Mouse (Mus musculus) hindbrain, postnatal 0 days (tissue): Measurements from ENCODE around the gene Rdh16f2. TPM values are rescaled to one million over a fixed set of nuclear protein-coding genes. Genes with fewer than 3 reads are reported as not detected.

Experiments used
- ATAC-seq: fragments of 200-750 bp; cut with Nextera tagmentation; 2 replicates; pipeline ENCODE4 v1.8.0; 2017; ENCODE audit warnings: mild to moderate bottlenecking, moderate TSS enrichment, moderate library complexity
- DNase-seq: peaks from one replicate; pipeline ENCODE4 v3.0.0-alpha.2; 2015; ENCODE audit warnings: low spot score
- H3K27ac ChIP-seq: fragments of 300-500 bp; sonication (generic); 2 replicates; pipeline ENCODE4 v1.5.1; 2014; ENCODE audit warnings: mild to moderate bottlenecking
- H3K27me3 ChIP-seq: fragments of 300-500 bp; sonication (generic); 2 replicates; pipeline ENCODE4 v1.6.1; 2014; ENCODE audit warnings: low read length, mixed read lengths; ENCODE audit not compliant: insufficient read depth
- H3K36me3 ChIP-seq: fragments of 300-500 bp; sonication (generic); 2 replicates; pipeline ENCODE4 v1.6.1; 2014; ENCODE audit warnings: low read length, mixed read lengths; ENCODE audit not compliant: insufficient read depth
- H3K4me1 ChIP-seq: fragments of 300-500 bp; sonication (generic); 2 replicates; pipeline ENCODE4 v1.6.1; 2014; ENCODE audit warnings: antibody characterized with exemption, low read length, mixed read lengths; ENCODE audit not compliant: insufficient read depth
- H3K4me2 ChIP-seq: fragments of 300-500 bp; sonication (generic); 2 replicates; pipeline ENCODE4 v1.6.1; 2014; ENCODE audit warnings: low read depth, mild to moderate bottlenecking, low read length, moderate library complexity, mixed read lengths
- H3K4me3 ChIP-seq: fragments of 300-500 bp; sonication (generic); 2 replicates; pipeline ENCODE4 v1.5.1; 2014; ENCODE audit warnings: low read length
- H3K9ac ChIP-seq: fragments of 300-500 bp; sonication (generic); replicated peaks from 2 replicates; pipeline ENCODE4 v1.6.1; 2014; ENCODE audit warnings: mild to moderate bottlenecking, low read length, moderate library complexity, mixed read lengths
- H3K9me3 ChIP-seq: fragments of 300-500 bp; sonication (generic); 2 replicates; pipeline ENCODE4 v1.6.1; 2016; ENCODE audit warnings: low read length, mixed read lengths
- CTCF ChIP-seq: IDR thresholded peaks from 2 replicates; pipeline ENCODE4 v1.5.1; 2016; ENCODE audit warnings: antibody characterized with exemption, control low read depth, low read depth
- WGBS: fragments of 180-500 bp; shearing (Covaris S2); extraction: QIAGEN DNeasy Blood & Tissue Kit; methylation state at CpG from one replicate; pipeline ENCODE4 v1.1.7; 2014; 5-methylcytosine and 5-hydroxymethylcytosine counted together
- polyA plus RNA-seq: library from polyadenylated mRNA; unstranded; fragments of >200 nt; fragmentation: Nextera tagmentation; extraction: Ambion mirVana; gene quantifications from 2 replicates; pipeline ENCODE4 v1.2.1, GENCODE M21; 2015
- total RNA-seq: library from RNA; depleted of rRNA; stranded (reverse); fragments of >200 nt; gene quantifications from 2 replicates; pipeline ENCODE4 v1.2.3, GENCODE M21; 2014

Rdh16f2 gene
- total and polyA plus RNA-seq, 2 experiments from 2014 or later: not detected

- WGBS: 81% methylated on average over 4 of the region's 4 CpGs
- no peak overlapping the region for H3K27ac ChIP-seq
- H3K9me3 ChIP-seq: no peaks in the 10 kb centered on the region
- H3K4me2 ChIP-seq: no peak overlapping the region
- DNase-seq: no peak
- TF ChIP-seq CTCF: peak; percentile 31
- no peak overlapping the region for H3K4me3 ChIP-seq
- H3K27me3 ChIP-seq: no peaks in the 10 kb centered on the region
- no peaks in the 10 kb centered on the region for H3K4me1 ChIP-seq
- H3K36me3 ChIP-seq: no peaks in the 10 kb centered on the region
- no peak overlapping the region for H3K9ac ChIP-seq
- ATAC-seq: no peak
Measured at GRCm38 (mm10) chr10:127872484-127872883, 6.2 kb downstream of the Rdh16f2 start.

GRCm38 (mm10) chr10:127877681-127878080, 11.4 kb downstream of the Rdh16f2 start:
- no peak overlapping the region for H3K4me3 ChIP-seq
- no peak overlapping the region for H3K9ac ChIP-seq
- H3K36me3 ChIP-seq: no peaks in the 10 kb centered on the region
- ATAC-seq: no peak
- DNase-seq: no peak
- 63% methylated on average over 2 of the region's 2 CpGs for WGBS
- TF ChIP-seq CTCF: no peak
- no peaks in the 10 kb centered on the region for H3K9me3 ChIP-seq
- H3K4me1 ChIP-seq: no peaks in the 10 kb centered on the region
- H3K27me3 ChIP-seq: no peaks in the 10 kb centered on the region
- H3K4me2 ChIP-seq: no peak overlapping the region
- H3K27ac ChIP-seq: no peak overlapping the region

GRCm38 (mm10) chr10:127878262-127879057, 12.2 kb downstream of the Rdh16f2 start:
- DNase-seq (no peak), ATAC-seq (no peak)
- Histone ChIP-seq H3K27me3 (no peaks in the 10 kb centered on the region), H3K4me2 (no peak overlapping the region), H3K27ac (no peak overlapping the region), H3K9ac (no peak overlapping the region), H3K4me1 (no peaks in the 10 kb centered on the region), H3K4me3 (no peak overlapping the region), H3K9me3 (no peaks in the 10 kb centered on the region), H3K36me3 (no peaks in the 10 kb centered on the region)
- 80% methylated on average over 3 of the region's 3 CpGs for WGBS
- no peak for TF ChIP-seq CTCF

- no peak overlapping the region for H3K27ac ChIP-seq
- H3K9me3 ChIP-seq: no peaks in the 10 kb centered on the region
- no peak overlapping the region for H3K9ac ChIP-seq
- no peaks in the 10 kb centered on the region for H3K27me3 ChIP-seq
- ATAC-seq: no peak
- H3K4me3 ChIP-seq: no peak overlapping the region
- H3K4me1 ChIP-seq: no peaks in the 10 kb centered on the region
- H3K36me3 ChIP-seq: no peaks in the 10 kb centered on the region
- H3K4me2 ChIP-seq: no peak overlapping the region
- DNase-seq: no peak
- TF ChIP-seq CTCF: no peak
- 78% methylated on average over 3 of the region's 3 CpGs for WGBS
Measured at GRCm38 (mm10) chr10:127879155-127879688, 12.9 kb downstream of the Rdh16f2 start.

GRCm38 (mm10) chr10:127881041-127881440, 14.8 kb downstream of the Rdh16f2 start:
- no peaks in the 10 kb centered on the region for H3K36me3 ChIP-seq
- no peak overlapping the region for H3K4me3 ChIP-seq
- DNase-seq (no peak), ATAC-seq (no peak)
- no peaks in the 10 kb centered on the region for H3K27me3 ChIP-seq
- WGBS: 83% methylated on average over 4 of the region's 4 CpGs
- 0 out of 2 replicates have a peak, but pooled peaks have one; percentile 2 for TF ChIP-seq CTCF
- no peak overlapping the region for H3K27ac ChIP-seq
- H3K4me1 ChIP-seq: no peaks in the 10 kb centered on the region
- no peak overlapping the region for H3K9ac ChIP-seq
- no peaks in the 10 kb centered on the region for H3K9me3 ChIP-seq
- no peak overlapping the region for H3K4me2 ChIP-seq

- no peaks in the 10 kb centered on the region for H3K27me3 ChIP-seq
- H3K9ac ChIP-seq: no peak overlapping the region
- DNase-seq (no peak), ATAC-seq (no peak)
- H3K4me2 ChIP-seq: no peak overlapping the region
- H3K27ac ChIP-seq: no peak overlapping the region
- 78% methylated on average over 1 of the region's 1 CpGs for WGBS
- TF ChIP-seq CTCF: no peak
- no peaks in the 10 kb centered on the region for H3K9me3 ChIP-seq
- no peaks in the 10 kb centered on the region for H3K4me1 ChIP-seq
- H3K36me3 ChIP-seq: no peaks in the 10 kb centered on the region
- no peak overlapping the region for H3K4me3 ChIP-seq
Measured at GRCm38 (mm10) chr10:127886551-127886950, 20.3 kb downstream of the Rdh16f2 start.

GRCm38 (mm10) chr10:127886971-127887370, 20.7 kb downstream of the Rdh16f2 start:
- Histone ChIP-seq H3K4me3 (no peak overlapping the region), H3K9ac (no peak overlapping the region), H3K27ac (no peak overlapping the region), H3K4me1 (no peaks in the 10 kb centered on the region), H3K36me3 (no peaks in the 10 kb centered on the region), H3K27me3 (no peaks in the 10 kb centered on the region), H3K9me3 (no peaks in the 10 kb centered on the region), H3K4me2 (no peak overlapping the region)
- ATAC-seq (no peak), DNase-seq (no peak)
- 83% methylated on average over 4 of the region's 4 CpGs for WGBS
- no peak for TF ChIP-seq CTCF
